Comparison of ENCODE assay signal across 10 mouse cellular contexts in the genomic region with DNA sequence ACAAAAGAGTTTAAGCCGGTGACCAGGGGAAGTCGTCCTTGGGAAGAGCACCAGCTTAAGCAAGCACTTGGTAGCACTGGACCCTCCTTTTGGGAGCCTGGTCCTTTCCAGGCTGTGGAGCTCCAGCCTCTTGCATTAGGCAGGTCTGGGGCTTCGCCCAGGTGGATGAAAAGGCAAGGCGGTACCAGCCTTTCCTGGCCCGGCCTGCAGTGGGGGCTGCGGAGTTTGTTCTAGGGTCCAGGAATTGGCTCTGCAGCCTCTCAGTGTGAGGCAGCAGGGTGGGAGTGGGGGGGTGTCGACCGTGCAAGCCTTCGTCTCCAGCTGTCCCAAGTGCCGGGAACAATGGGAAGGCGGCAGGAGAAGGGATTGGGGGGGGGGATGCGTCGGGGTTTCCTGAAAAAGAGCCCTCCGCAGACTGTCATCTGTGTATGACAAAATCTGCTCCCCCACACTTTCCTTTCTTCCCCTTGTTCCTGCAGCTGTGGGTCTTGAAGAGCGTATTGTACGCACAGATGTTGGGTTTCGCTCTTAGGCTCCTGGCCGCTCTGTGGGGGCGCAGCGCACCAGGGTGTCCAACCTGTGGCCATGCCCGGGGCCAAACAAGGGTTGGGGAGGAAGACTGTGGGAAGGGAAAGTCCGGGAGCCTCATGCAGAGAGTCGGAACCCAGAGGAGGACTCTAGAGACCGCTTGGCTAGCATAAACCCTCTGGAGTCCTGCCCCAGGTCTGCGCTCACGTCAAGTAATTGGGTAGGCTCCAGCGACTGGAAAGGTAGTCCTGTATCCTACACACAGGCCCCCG.
A peak's percentile ranks its signal among the peaks of the same experiment; 100 is the strongest.
DNase-seq lines count a peak whose midpoint lies in the region; ATAC-seq and TF ChIP-seq lines count a peak whose summit lies in the region.
"Had no signal": no experiment of that assay in that cellular context is flagged by ENCODE, and none has a peak within 500 bp of the region (broad histone marks: within the 10 kb centered on the region; RNA-seq: fewer than 3 reads in every experiment).

No protein-coding gene starts in this region.

- no peak for TF ChIP-seq POLR2A in CH12.LX (IDR thresholded peaks at IDR 0.05; ENCODE audit: low read depth, low read length)

- no peaks in the 10 kb centered on the region for H3K79me2 ChIP-seq in CH12.LX (replicated peaks; ENCODE audit: control insufficient read depth, extremely low read depth, insufficient read depth, poor library complexity, severe bottlenecking)

- TF ChIP-seq RAD21 in CH12.LX (IDR thresholded peaks at IDR 0.05; ENCODE audit: low read depth, low read length) = no peak

- no peak for TF ChIP-seq CTCF in CH12.LX (conservative IDR thresholded peaks at IDR 0.05 in 1 of 2, IDR thresholded peaks at IDR 0.05 in 1 of 2; ENCODE audit: low read depth in 2 of 2, low read length in 2 of 2)

- peak; percentile 9 for ATAC-seq in forebrain, embryonic 15.5 days (replicated peaks)
- ATAC-seq in midbrain, embryonic 11.5 days (ENCODE audit: low FRiP score) = peak; percentile 30

- H3K9ac ChIP-seq in CH12.LX (ENCODE audit: insufficient read depth, low read depth) = no peak overlapping the region
- peak overlapping the region; percentile 70 for H3K9ac ChIP-seq in forebrain, embryonic 15.5 days (replicated peaks)
- H3K9ac ChIP-seq in midbrain, embryonic 11.5 days (ENCODE audit: low read length) = peak overlapping the region; percentile 100

- dilution Hi-C loops in CH12.LX (cut with MboI; ENCODE audit: extremely low pct_ligation_motif_present, extremely low pct_unique_long_range_greater_than_20kb, low sequenced_read_pairs) = no loop called here

- H3K4me1 ChIP-seq in CH12.LX (ENCODE audit: control insufficient read depth in 1 of 2, insufficient read depth in 2 of 2) = peaks cover 4 to 10% of the 10 kb centered on the region in 2 experiments; a peak in 3 of 4 replicates
- peaks cover 52% of the 10 kb centered on the region for H3K4me1 ChIP-seq in forebrain, embryonic 15.5 days
- peaks cover 39% of the 10 kb centered on the region for H3K4me1 ChIP-seq in midbrain, embryonic 11.5 days (ENCODE audit: control insufficient read depth, insufficient read depth, low read length)

- in situ Hi-C loops in CH12.LX (cut with MboI; ENCODE audit: low pct_ligation_motif_present, low pct_unique_long_range_greater_than_20kb, low sequenced_read_pairs) = no loop called here

- no peaks in the 10 kb centered on the region for H3K36me3 ChIP-seq in CH12.LX (replicated peaks in 1 of 2; ENCODE audit: control insufficient read depth in 1 of 2, insufficient read depth in 1 of 2, low read length in 1 of 2)
- H3K36me3 ChIP-seq in forebrain, embryonic 15.5 days = no peaks in the 10 kb centered on the region
- H3K36me3 ChIP-seq in midbrain, embryonic 11.5 days (ENCODE audit: control insufficient read depth, insufficient read depth, low read length) = no peaks in the 10 kb centered on the region

- H3K4me2 ChIP-seq in CH12.LX (ENCODE audit: insufficient read depth, low read depth, poor library complexity, severe bottlenecking) = no peak overlapping the region
- peak overlapping the region; percentile 51 for H3K4me2 ChIP-seq in forebrain, embryonic 15.5 days (replicated peaks)
- H3K4me2 ChIP-seq in midbrain, embryonic 11.5 days = peak overlapping the region; percentile 63

- H3K27me3 ChIP-seq in CH12.LX (replicated peaks) = peaks cover 45% of the 10 kb centered on the region
- H3K27me3 ChIP-seq in forebrain, embryonic 15.5 days = peaks cover 68% of the 10 kb centered on the region
- no peaks in the 10 kb centered on the region for H3K27me3 ChIP-seq in midbrain, embryonic 11.5 days (ENCODE audit: control insufficient read depth, insufficient read depth, low read length)

- peak overlapping the region in 1 of 3 experiments; percentile 57 for H3K4me3 ChIP-seq in CH12.LX (replicated peaks in 1 of 3; ENCODE audit: low read depth in 2 of 3, low read length in 2 of 3, poor library complexity in 1 of 3)
- peak overlapping the region; percentile 53 for H3K4me3 ChIP-seq in forebrain, embryonic 15.5 days
- peak overlapping the region; percentile 97 for H3K4me3 ChIP-seq in midbrain, embryonic 11.5 days (ENCODE audit: low read depth, low read length)

- H3K9me3 ChIP-seq in CH12.LX (replicated peaks; ENCODE audit: low read length) = no peaks in the 10 kb centered on the region
- no peaks in the 10 kb centered on the region for H3K9me3 ChIP-seq in forebrain, embryonic 15.5 days
- H3K9me3 ChIP-seq in midbrain, embryonic 11.5 days (ENCODE audit: control insufficient read depth, low read length) = no peaks in the 10 kb centered on the region

- H3K27ac ChIP-seq in CH12.LX (ENCODE audit: insufficient read depth, low read depth) = no peak overlapping the region
- peak overlapping the region; percentile 89 for H3K27ac ChIP-seq in forebrain, embryonic 15.5 days (replicated peaks)
- H3K27ac ChIP-seq in midbrain, embryonic 11.5 days (ENCODE audit: low read depth, low read length) = peak overlapping the region; percentile 99
- H3K27ac ChIP-seq: gastrocnemius, adult 2 months had no signal

- TF ChIP-seq EP300 in CH12.LX (IDR thresholded peaks at IDR 0.05; ENCODE audit: low read length) = no peak

- peak; percentile 23 to 44 for DNase-seq in adrenal gland, adult (ENCODE audit: inconsistent age in 2 of 2, low spot score in 1 of 2)
- DNase-seq in adrenal gland, postnatal 25 days = no peak
- peak; percentile 17 for DNase-seq in CH12.LX (ENCODE audit: extremely low read depth)
- DNase-seq in midbrain, embryonic 11.5 days (ENCODE audit: low spot score, missing footprints) = peak; percentile 96
- no peak for DNase-seq in thymus, postnatal 10 days (ENCODE audit: low spot score in 2 of 2)
- no peak for DNase-seq in kidney, postnatal 25 days
- DNase-seq in kidney, adult 9 months = no peak
- DNase-seq: cerebellum, adult 8-10 months; gastrocnemius, adult 2 months had no signal

- WGBS in forebrain, embryonic 15.5 days = 5% methylated on average over 27 of the region's 28 CpGs
- 3% methylated on average over 28 of the region's 28 CpGs for WGBS in midbrain, embryonic 11.5 days

TF ChIP-seq in CH12.LX, 34 proteins besides CTCF, POLR2A, EP300 and RAD21:
- TF ChIP-seq GABPA (IDR thresholded peaks at IDR 0.05; ENCODE audit: insufficient replicate concordance, low read depth, low read length) (no peak), MXI1 (IDR thresholded peaks at IDR 0.05; ENCODE audit: low read depth, low read length) (no peak), MAX (IDR thresholded peaks at IDR 0.05; ENCODE audit: low read length) (no peak), ETS1 (conservative IDR thresholded peaks at IDR 0.05; ENCODE audit: low read depth, low read length) (no peak), NRF1 (IDR thresholded peaks at IDR 0.05; ENCODE audit: low read depth, low read length) (no peak), MAZ (IDR thresholded peaks at IDR 0.05; ENCODE audit: low read depth, low read length) (no peak), KAT2A (IDR thresholded peaks at IDR 0.05; ENCODE audit: insufficient replicate concordance, low read length) (no peak), ZMIZ1 (IDR thresholded peaks at IDR 0.05; ENCODE audit: low read depth, low read length) (no peak), SMC3 (IDR thresholded peaks at IDR 0.05; ENCODE audit: low read depth, low read length) (no peak), TBP (conservative IDR thresholded peaks at IDR 0.05; ENCODE audit: low read depth, low read length) (no peak), ZNF384 (IDR thresholded peaks at IDR 0.05; ENCODE audit: low read depth, low read length) (no peak), MEF2A (IDR thresholded peaks at IDR 0.05; ENCODE audit: borderline replicate concordance, low read depth, low read length) (no peak)
TF ChIP-seq in CH12.LX: peak in this region for 0.

Comparison
In these comparisons a context has a peak if more than half of its experiments do, and no peak if none do; other contexts are left out.
1. DNase-seq: peak in adrenal gland, adult (2 of 2), CH12.LX (single experiment) and midbrain, embryonic 11.5 days (single experiment); none in adrenal gland, postnatal 25 days (single experiment), thymus, postnatal 10 days (0 of 2), kidney, postnatal 25 days (0 of 2) and kidney, adult 9 months (single experiment).